Mouse (Mus musculus) limb, embryonic 10.5 days (tissue): ENCODE data around the gene Dbx1. TPM values are rescaled to one million over a fixed set of nuclear protein-coding genes. Genes with fewer than 3 reads are reported as not detected.

Experiments
- DNase-seq: peaks from one replicate; pipeline ENCODE4 v3.0.0-alpha.2; 2017; ENCODE audit warnings: low spot score
- H3K27ac ChIP-seq: fragments of 300-500 bp; sonication (generic); 2 replicates; pipeline ENCODE4 v1.5.1; 2016; ENCODE audit warnings: mild to moderate bottlenecking
- H3K27me3 ChIP-seq: fragments of 300-500 bp; sonication (generic); 2 replicates; pipeline ENCODE4 v1.6.1; 2016; ENCODE audit warnings: low read depth, mild to moderate bottlenecking; ENCODE audit not compliant: poor library complexity, severe bottlenecking
- H3K36me3 ChIP-seq: fragments of 300-500 bp; sonication (generic); 2 replicates; pipeline ENCODE4 v1.6.1; 2016; ENCODE audit warnings: mild to moderate bottlenecking, moderate library complexity
- H3K4me1 ChIP-seq: fragments of 300-500 bp; sonication (generic); 2 replicates; pipeline ENCODE4 v1.6.1; 2016
- H3K4me3 ChIP-seq: fragments of 300-500 bp; sonication (generic); 2 replicates; pipeline ENCODE4 v1.5.1; 2016; ENCODE audit warnings: mild to moderate bottlenecking, moderate library complexity
- H3K9me3 ChIP-seq: fragments of 300-500 bp; sonication (generic); replicated peaks from 2 replicates; pipeline ENCODE4 v1.6.1; 2016; ENCODE audit warnings: mild to moderate bottlenecking
- WGBS: fragments of 180-500 bp; shearing (Covaris S2); methylation state at CpG from one replicate; pipeline ENCODE4 v1.1.7; 2016; 5-methylcytosine and 5-hydroxymethylcytosine counted together
- polyA plus RNA-seq: library from polyadenylated mRNA; unstranded; fragments of >200 nt; fragmentation: Nextera tagmentation; extraction: Ambion mirVana; gene quantifications from 2 replicates; pipeline ENCODE4 v1.2.1, GENCODE M21; 2016

Dbx1 gene
- polyA plus RNA-seq, 1 experiment from 2014 or later, result not detected

DNA sequence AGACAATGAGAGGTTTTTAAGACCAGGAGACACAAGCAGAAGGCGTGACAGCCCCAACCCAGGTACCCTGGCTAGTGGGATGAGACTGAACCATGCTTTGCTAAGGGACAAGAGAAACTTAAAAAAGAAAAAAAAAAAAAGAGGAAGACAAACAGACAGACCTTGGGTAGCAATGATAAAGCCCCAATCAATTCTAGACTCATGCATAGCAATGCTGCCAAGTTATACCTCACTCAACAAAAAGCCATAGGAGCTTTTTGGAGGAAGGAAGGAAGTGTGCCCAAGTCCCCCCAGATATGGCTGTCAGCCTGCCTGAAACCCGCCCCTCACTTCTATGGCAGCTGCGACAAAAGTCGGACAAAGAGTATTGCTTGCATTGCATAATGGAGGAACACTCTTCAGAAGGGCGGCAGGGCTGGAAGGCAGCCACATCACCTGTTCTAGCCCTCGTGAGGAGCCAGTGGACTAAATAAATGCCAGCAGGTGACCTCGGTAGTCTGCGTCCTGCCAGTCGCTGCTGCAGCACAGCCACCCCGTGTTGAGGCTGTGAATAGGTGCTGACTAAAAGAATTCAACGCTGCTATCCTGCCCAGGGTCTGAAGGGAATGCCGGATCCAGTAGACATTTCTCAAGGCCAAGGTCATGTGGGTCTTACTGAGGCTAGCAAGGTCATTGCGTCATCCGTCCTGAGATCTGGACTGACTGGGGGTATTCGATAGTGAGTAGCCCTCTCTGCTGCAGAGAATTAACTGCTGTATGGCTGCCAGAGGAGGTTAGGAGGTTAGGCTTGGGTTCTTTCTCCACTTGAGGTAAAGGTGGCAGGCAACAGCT is 31.5 kb downstream of the Dbx1 start:
- Histone ChIP-seq H3K27me3 (no peaks in the 10 kb centered on the region), H3K9me3 (no peaks in the 10 kb centered on the region), H3K27ac (no peak overlapping the region), H3K4me3 (no peak overlapping the region), H3K4me1 (peaks cover 2% of the 10 kb centered on the region; the same call in 1 of the 2 replicates), H3K36me3 (peaks cover 7% of the 10 kb centered on the region; the same call in 1 of the 2 replicates)
- 91% methylated on average over 15 of the region's 15 CpGs for WGBS
- DNase-seq, result no peak

DNA sequence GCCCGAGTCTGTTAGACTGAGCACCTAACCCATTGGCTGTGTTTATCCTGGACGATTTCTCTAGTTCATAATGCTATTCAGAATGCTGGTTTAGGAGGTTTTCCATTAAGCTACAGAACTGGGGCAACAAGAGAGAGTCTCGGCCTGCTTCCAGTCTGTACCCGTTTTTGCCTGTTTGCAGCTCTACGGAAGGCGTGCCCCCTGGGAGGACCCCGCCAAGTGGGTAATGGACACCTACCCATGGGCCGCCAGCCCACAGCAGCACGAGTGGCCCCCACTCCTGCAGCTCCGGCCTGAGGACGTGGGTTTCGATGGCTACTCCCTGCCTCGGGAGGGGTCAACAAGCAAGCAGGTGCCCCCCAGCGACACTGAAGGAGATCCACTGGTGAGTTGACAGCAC is 32.4 kb downstream of the Dbx1 start:
- no peaks in the 10 kb centered on the region for H3K27me3 ChIP-seq
- H3K4me1 ChIP-seq, result peaks cover 2% of the 10 kb centered on the region; the same call in 1 of the 2 replicates
- DNase-seq, result no peak
- WGBS, result 90% methylated on average over 14 of the region's 14 CpGs
- peaks cover 9% of the 10 kb centered on the region; the same call in 1 of the 2 replicates for H3K36me3 ChIP-seq
- H3K27ac ChIP-seq, result no peak overlapping the region
- no peak overlapping the region for H3K4me3 ChIP-seq
- H3K9me3 ChIP-seq, result no peaks in the 10 kb centered on the region

DNA sequence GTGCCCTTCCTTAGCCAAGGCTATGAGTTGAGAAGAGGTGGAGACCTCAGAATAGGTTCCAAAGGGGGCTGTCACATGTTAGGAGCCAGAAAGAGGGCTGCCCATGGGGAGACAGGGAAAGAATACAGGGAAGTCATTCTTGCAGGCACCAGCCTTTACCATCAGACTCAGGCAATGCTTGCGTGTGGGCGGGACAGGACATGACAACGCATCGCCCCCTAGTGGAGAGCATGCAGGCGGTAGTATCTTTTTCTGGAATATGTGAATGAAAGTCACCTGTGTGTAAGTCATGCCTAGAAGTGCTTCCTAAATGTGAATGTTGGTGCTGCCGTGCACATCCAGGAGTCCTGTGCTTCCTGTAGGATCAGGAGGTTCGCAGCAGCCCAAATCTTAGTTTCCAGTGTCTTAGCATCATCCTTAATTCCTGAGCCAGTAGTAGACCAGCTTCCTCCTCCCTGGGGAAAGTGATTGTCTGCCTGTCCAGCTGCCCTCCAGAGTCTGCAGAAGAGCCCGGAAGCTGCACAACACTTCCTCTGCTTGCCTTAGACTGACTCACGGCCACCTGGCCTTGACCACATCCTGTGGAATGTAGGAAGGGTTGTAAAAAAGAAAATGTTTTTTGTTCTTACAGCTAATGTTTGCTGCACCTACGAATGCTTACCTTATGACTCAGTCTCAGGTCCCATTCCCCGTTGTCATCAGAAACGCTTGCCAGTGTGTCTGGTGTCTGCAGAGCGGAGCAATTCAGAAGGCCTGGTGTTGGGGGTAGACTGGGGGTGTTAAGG is 35.3 kb downstream of the Dbx1 start:
- H3K4me3 ChIP-seq, result no peak overlapping the region

DNA sequence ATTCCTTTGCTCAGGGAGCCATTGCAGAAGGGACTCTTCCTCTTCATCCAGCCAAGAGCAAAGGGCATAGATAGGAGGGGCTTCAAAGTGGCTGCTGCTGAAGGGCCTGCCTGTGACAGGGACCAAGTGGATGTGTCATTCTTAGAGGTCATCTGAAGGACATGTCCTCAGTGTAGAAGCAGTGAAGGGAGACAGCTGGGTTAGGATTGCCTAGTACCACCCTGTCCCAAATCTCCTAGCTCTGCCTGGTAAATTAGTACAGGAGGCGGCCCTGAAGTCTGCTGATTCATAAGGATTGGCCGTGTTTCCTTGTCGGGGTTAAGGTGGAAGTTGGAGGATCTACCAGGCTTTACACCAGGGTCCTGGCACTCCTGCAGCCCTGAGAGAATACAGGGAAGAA is 36.7 kb downstream of the Dbx1 start:
- Histone ChIP-seq H3K27me3 (no peaks in the 10 kb centered on the region), H3K4me1 (no peaks in the 10 kb centered on the region), H3K36me3 (peaks cover 22% of the 10 kb centered on the region; the same call in 1 of the 2 replicates), H3K9me3 (no peaks in the 10 kb centered on the region), H3K4me3 (no peak overlapping the region), H3K27ac (no peak overlapping the region)
- DNase-seq, result no peak
- WGBS, result 89% methylated on average over 3 of the region's 3 CpGs

More for the DNA sequence above, 35.3 kb downstream of the Dbx1 start:
- Histone ChIP-seq H3K27ac (0 out of 2 replicates have a peak overlapping the region, but pooled peaks have one; percentile 43), H3K36me3 (peaks cover 20% of the 10 kb centered on the region; the same call in 1 of the 2 replicates), H3K4me1 (no peaks in the 10 kb centered on the region), H3K9me3 (no peaks in the 10 kb centered on the region), H3K27me3 (no peaks in the 10 kb centered on the region)
- peak; percentile 85 for DNase-seq
- WGBS, result 54% methylated on average over 13 of the region's 13 CpGs

DNA sequence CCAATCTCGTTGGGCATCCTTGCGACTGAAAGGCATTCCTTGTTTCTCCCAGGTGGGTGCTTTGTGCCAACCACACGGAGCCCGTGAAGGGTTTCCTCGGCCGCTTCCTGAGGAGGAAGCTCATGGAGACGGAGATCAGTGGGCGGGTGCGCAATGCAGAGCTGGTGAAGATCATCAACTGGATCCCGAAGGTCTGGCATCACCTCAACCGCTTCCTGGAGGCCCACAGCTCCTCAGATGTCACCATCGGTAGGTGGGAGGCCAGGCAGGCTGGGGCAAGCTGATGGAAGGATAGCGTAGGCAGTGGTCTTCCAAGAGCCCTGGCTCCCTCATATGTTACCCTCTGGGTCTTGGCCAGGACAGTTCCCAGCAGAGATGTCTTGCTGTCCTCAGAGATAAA is 38.4 kb downstream of the Dbx1 start:
- DNase-seq, result no peak
- H3K4me1 ChIP-seq, result no peaks in the 10 kb centered on the region
- peaks cover 30% of the 10 kb centered on the region; the same call in 1 of the 2 replicates for H3K36me3 ChIP-seq
- no peak overlapping the region for H3K4me3 ChIP-seq
- WGBS, result 96% methylated on average over 13 of the region's 13 CpGs
- H3K27ac ChIP-seq, result no peak overlapping the region
- H3K9me3 ChIP-seq, result no peaks in the 10 kb centered on the region
- H3K27me3 ChIP-seq, result no peaks in the 10 kb centered on the region

DNA sequence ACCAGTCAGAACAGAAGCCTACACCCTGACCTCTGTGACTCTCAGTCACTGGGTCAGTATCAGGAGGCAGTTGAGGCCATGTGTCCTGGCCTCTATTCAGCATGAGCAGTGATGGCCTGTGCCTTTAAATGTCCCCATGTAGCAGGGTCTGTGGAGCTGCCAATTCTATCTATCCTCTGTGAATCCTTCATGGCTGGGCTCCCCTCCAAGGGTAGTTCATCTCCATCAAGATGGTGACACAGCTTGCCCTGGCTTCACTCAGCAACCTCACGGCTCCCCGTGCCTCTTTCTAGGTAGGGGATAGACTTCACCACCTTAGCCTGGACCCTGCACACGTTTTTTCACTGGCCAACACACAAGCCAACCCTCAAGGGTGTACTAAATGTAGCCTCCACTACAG is 38.9 kb downstream of the Dbx1 start:
- WGBS, result 86% methylated on average over 3 of the region's 3 CpGs
- Histone ChIP-seq H3K36me3 (peaks cover 30% of the 10 kb centered on the region; the same call in 1 of the 2 replicates), H3K4me1 (no peaks in the 10 kb centered on the region), H3K4me3 (no peak overlapping the region), H3K9me3 (no peaks in the 10 kb centered on the region), H3K27ac (no peak overlapping the region), H3K27me3 (no peaks in the 10 kb centered on the region)
- no peak for DNase-seq

DNA sequence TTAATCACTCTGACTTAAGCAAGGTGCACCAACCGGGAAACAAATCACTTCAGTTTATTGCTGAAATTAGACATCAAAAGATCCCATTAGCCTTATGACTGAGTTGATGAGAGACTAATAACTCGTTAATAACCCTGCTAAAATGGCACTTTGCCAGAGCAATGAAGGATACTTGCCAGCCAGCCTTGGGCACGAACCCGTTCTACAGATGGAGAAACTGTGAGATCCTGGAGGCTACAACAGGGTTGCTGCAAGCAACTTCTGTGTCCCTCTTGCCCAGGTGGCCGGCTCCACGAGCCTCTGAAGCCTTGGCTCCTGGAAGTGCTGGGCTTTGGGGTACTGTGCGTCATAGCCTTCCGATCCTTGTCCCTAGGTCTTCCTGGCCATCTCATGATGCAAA is 47.0 kb downstream of the Dbx1 start:
- H3K9me3 ChIP-seq, result no peaks in the 10 kb centered on the region
- H3K4me3 ChIP-seq, result no peak overlapping the region
- no peak overlapping the region for H3K27ac ChIP-seq
- 87% methylated on average over 8 of the region's 8 CpGs for WGBS
- peaks cover 35% of the 10 kb centered on the region for H3K36me3 ChIP-seq
- no peaks in the 10 kb centered on the region for H3K27me3 ChIP-seq
- H3K4me1 ChIP-seq, result no peaks in the 10 kb centered on the region
- DNase-seq, result no peak

DNA sequence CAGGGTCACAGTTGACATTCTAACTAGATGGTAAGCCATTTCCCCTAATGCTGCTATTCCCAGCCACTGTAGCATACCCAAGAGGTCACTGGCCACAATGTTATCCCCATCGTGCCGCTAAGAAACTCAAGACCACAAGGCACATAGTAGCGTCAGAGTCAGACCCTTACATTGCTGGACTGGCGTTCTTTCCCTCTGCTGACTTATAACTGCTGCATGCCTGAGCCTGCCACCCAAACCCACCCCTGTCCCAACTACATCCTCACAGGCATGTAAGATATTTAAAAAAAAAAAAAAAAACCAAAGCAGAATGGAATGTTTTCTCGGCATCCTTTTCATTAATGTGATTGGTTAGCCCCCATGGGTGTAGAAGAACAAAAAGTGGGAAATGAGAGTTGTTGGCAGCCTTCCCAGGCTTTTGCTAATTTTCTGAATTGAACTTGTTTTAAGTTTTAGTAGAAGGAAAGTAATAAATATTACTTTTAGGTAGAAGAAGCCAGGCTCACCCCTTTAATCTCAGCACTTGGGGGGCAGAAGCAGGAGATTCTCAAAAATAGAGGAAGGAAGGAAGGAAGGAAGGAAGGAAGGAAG is 50.0 kb downstream of the Dbx1 start:
- peaks cover 37% of the 10 kb centered on the region for H3K36me3 ChIP-seq
- H3K27ac ChIP-seq, result no peak overlapping the region
- no peak overlapping the region for H3K4me3 ChIP-seq
- no peaks in the 10 kb centered on the region for H3K4me1 ChIP-seq
- DNase-seq, result no peak
- no peaks in the 10 kb centered on the region for H3K9me3 ChIP-seq
- 83% methylated on average over 5 of the region's 5 CpGs for WGBS
- H3K27me3 ChIP-seq, result no peaks in the 10 kb centered on the region

DNA sequence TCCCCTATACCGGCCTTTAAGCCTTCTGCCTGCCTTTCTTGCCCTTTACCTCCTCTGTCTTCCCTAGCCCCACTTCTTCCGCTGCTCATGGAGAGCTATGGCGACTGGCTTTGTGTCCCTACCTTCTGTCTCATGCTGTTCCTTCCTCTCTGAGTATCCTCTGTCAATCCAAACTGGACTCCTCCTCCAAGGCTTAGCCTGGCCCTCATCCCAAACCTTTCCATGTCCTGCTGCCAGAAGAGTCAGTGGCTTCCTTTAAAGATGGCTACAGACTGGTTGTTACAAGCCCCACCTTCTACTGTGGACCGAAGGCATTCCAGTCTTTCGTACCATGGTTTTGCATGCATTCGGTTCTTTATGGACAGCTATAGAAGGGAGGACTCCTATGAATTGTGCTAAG is 53.5 kb downstream of the Dbx1 start:
- no peak for DNase-seq
- Histone ChIP-seq H3K36me3 (peaks cover 42% of the 10 kb centered on the region), H3K27ac (no peak overlapping the region), H3K9me3 (no peaks in the 10 kb centered on the region), H3K4me3 (no peak overlapping the region), H3K27me3 (no peaks in the 10 kb centered on the region), H3K4me1 (no peaks in the 10 kb centered on the region)
- WGBS, result 95% methylated on average over 6 of the region's 6 CpGs

DNA sequence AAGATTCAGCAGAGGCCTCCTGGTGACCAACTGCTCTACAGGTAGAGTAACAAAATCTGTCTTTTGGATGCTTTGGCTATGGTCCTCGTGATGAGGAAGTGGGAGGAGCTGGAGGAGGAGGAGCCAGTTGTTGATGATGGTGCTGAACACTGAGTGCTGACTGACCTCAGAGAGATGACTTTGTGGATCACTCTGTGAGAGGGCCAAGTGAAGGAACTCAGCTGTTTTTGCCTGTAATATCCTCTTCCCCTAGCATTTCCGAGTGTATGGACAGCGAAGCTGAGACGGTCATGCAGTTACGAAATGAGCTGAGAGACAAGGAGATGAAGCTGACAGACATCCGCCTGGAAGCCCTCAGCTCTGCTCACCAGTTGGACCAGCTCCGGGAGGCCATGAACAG is 54.1 kb downstream of the Dbx1 start:
- H3K36me3 ChIP-seq, result peaks cover 42% of the 10 kb centered on the region
- H3K4me3 ChIP-seq, result no peak overlapping the region
- no peak overlapping the region for H3K27ac ChIP-seq
- WGBS, result 88% methylated on average over 7 of the region's 7 CpGs
- no peak for DNase-seq
- H3K9me3 ChIP-seq, result no peaks in the 10 kb centered on the region
- no peaks in the 10 kb centered on the region for H3K27me3 ChIP-seq
- H3K4me1 ChIP-seq, result no peaks in the 10 kb centered on the region

DNA sequence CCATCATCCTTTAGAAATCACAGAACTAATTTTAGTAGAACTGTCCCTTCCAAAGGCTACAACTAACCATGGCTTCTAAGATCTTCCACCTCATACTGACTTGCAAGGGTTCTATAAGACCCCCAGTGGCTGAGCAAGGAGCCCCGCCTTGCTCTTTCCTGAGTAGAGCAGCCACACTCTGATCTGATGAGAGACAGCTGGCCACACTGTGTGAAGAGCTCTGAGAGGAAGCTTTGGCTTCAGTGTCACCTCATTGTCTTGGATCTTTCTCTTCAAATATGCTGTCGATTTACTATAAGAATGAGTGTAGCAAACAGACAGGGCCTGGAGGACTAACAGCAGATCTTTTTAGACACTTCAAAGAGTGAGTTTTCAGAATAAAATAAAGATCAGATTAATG is 54.7 kb downstream of the Dbx1 start:
- no peak overlapping the region for H3K4me3 ChIP-seq
- peaks cover 45% of the 10 kb centered on the region for H3K36me3 ChIP-seq
- no peaks in the 10 kb centered on the region for H3K27me3 ChIP-seq
- H3K27ac ChIP-seq, result no peak overlapping the region
- WGBS, result 95% methylated on average over 2 of the region's 2 CpGs
- DNase-seq, result no peak
- H3K9me3 ChIP-seq, result no peaks in the 10 kb centered on the region
- no peaks in the 10 kb centered on the region for H3K4me1 ChIP-seq
